Mouse (Mus musculus): ENCODE results near the gene Pias3. TPM values are rescaled to one million over a fixed set of nuclear protein-coding genes. Genes with fewer than 3 reads are reported as not detected.

Pias3 gene
- total RNA-seq, 1 experiment: 14.6 TPM

DNA sequence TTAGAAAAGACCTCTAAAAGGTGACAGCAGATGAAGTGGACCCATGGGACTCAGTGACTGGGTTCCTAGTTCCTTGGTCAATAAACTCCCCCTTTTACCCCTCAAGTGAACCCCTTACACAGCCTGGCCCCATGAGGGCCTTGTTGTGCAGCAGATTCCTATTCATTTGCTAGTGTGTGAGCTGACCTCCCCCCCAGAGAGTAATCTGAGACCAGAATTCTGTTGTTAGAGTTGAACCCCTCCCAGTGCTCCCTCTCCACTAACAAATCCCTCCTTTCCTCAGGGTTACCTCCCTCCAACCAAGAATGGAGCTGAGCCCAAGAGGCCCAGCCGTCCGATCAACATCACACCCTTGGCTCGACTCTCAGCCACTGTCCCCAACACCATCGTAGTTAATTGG, 4.8 kb downstream of the Pias3 start:
- Histone ChIP-seq H3K36me3 (ENCODE audit: control insufficient read depth, insufficient read depth, low read length, poor library complexity, severe bottlenecking) (peaks cover 33% of the 10 kb centered on the region), H3K9me3 (ENCODE audit: control insufficient read depth, insufficient read depth, low read depth, low read length) (no peaks in the 10 kb centered on the region), H3K4me1 (ENCODE audit: control insufficient read depth in 2 of 2, insufficient read depth in 2 of 2, low read length in 2 of 2, poor library complexity in 1 of 2) (peaks cover 8 to 42% of the 10 kb centered on the region in 2 experiments; a peak in 3 of 4 replicates), H3K4me3 (ENCODE audit: insufficient read depth in 1 of 2, low read depth in 1 of 2, low read length in 2 of 2, poor library complexity in 1 of 2, severe bottlenecking in 1 of 2) (peak overlapping the region; percentile 22 to 29; a peak in 2 of 4 replicates), H3K27ac (ENCODE audit: insufficient read depth, low read depth, low read length, poor library complexity, severe bottlenecking) (0 out of 2 replicates have a peak overlapping the region, but pooled peaks have one; percentile 36), H3K9ac (ENCODE audit: insufficient read depth, low read depth, low read length, poor library complexity, severe bottlenecking) (no peak overlapping the region)
- in situ Hi-C loops (cut with MboI; ENCODE audit: low sequenced_read_pairs in 2 of 2, unreplicated experiment in 2 of 2): no loop called here
- TF ChIP-seq MAFK (IDR thresholded peaks at IDR 0.05; ENCODE audit: insufficient read depth, low read depth, low read length) (no peak), ZNF384 (IDR thresholded peaks at IDR 0.05; ENCODE audit: low read depth, low read length) (no peak), CHD2 (IDR thresholded peaks at IDR 0.05; ENCODE audit: low read depth, low read length) (no peak), ZC3H11A (IDR thresholded peaks at IDR 0.05; ENCODE audit: borderline replicate concordance, low read depth, low read length) (no peak), HCFC1 (IDR thresholded peaks at IDR 0.05; ENCODE audit: borderline replicate concordance, insufficient read depth, low read length) (no peak)
- no peak for DNase-seq (ENCODE audit: low read depth, low spot score)

DNA sequence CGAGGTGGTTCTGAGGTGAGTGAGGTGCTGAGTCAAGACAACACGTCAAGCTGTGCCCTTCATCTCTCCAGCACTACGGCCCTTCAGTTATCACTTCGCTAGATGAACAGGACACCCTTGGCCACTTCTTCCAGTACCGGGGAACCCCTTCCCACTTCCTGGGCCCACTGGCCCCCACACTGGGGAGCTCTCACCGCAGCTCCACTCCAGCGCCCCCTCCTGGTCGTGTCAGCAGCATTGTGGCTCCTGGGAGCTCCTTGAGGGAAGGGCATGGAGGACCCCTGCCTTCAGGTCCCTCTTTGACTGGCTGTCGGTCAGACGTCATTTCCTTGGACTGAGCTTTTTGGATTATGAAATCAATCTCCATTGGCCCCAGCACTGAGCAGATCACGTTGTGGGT, 8.6 kb downstream of the Pias3 start:
- TF ChIP-seq HCFC1 (IDR thresholded peaks at IDR 0.05; ENCODE audit: borderline replicate concordance, insufficient read depth, low read length) (no peak), MAFK (IDR thresholded peaks at IDR 0.05; ENCODE audit: insufficient read depth, low read depth, low read length) (0 out of 2 replicates have a peak, but pooled peaks have one; percentile 4)
- H3K36me3 ChIP-seq (ENCODE audit: control insufficient read depth, insufficient read depth, low read length, poor library complexity, severe bottlenecking): peaks cover 33% of the 10 kb centered on the region
- in situ Hi-C loops (cut with MboI; ENCODE audit: low sequenced_read_pairs in 2 of 2, unreplicated experiment in 2 of 2): loop anchor here in 1 of 2 experiments (5.0 kb wide), 1 partner anchor 37 kb away; no protein-coding TSS in a partner anchor
- H3K9ac ChIP-seq (ENCODE audit: insufficient read depth, low read depth, low read length, poor library complexity, severe bottlenecking): no peak overlapping the region
- no peak overlapping the region for H3K27ac ChIP-seq (ENCODE audit: insufficient read depth, low read depth, low read length, poor library complexity, severe bottlenecking)
- DNase-seq (ENCODE audit: low read depth, low spot score): no peak
- peaks cover 0 to 34% of the 10 kb centered on the region in 2 experiments; a peak in 2 of 4 replicates for H3K4me1 ChIP-seq (ENCODE audit: control insufficient read depth in 2 of 2, insufficient read depth in 2 of 2, low read length in 2 of 2, poor library complexity in 1 of 2)
- H3K9me3 ChIP-seq (ENCODE audit: control insufficient read depth, insufficient read depth, low read depth, low read length): no peaks in the 10 kb centered on the region
- no peak overlapping the region for H3K4me3 ChIP-seq (ENCODE audit: insufficient read depth in 1 of 2, low read depth in 1 of 2, low read length in 2 of 2, poor library complexity in 1 of 2, severe bottlenecking in 1 of 2)

DNA sequence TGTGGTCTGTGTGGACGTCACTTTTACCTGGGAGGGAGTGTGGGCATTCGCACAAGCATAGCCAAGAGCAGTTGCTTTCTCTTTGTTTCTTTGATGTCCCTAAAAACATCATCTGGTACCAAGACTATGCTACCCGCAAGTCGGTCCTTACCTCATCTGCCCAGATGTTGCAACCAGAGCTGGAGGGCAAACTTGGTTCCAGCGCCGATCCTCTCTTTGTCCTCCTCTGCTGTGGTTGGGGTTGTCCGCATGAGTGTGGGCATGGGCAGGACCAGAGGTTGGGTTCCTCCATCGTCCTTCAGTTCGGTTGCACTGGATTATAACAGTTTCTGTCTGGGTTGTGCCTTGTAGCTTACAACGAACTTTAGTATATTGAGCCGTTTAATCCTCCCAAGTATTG, 10.0 kb downstream of the Pias3 start:
- Histone ChIP-seq H3K9ac (ENCODE audit: insufficient read depth, low read depth, low read length, poor library complexity, severe bottlenecking) (no peak overlapping the region), H3K4me1 (ENCODE audit: control insufficient read depth in 2 of 2, insufficient read depth in 2 of 2, low read length in 2 of 2, poor library complexity in 1 of 2) (peaks cover 0 to 30% of the 10 kb centered on the region in 2 experiments; a peak in 2 of 4 replicates), H3K4me3 (ENCODE audit: insufficient read depth in 1 of 2, low read depth in 1 of 2, low read length in 2 of 2, poor library complexity in 1 of 2, severe bottlenecking in 1 of 2) (no peak overlapping the region), H3K27ac (ENCODE audit: insufficient read depth, low read depth, low read length, poor library complexity, severe bottlenecking) (no peak overlapping the region), H3K9me3 (ENCODE audit: control insufficient read depth, insufficient read depth, low read depth, low read length) (no peaks in the 10 kb centered on the region), H3K36me3 (ENCODE audit: control insufficient read depth, insufficient read depth, low read length, poor library complexity, severe bottlenecking) (peaks cover 35% of the 10 kb centered on the region)
- no peak for TF ChIP-seq MAFK (IDR thresholded peaks at IDR 0.05; ENCODE audit: insufficient read depth, low read depth, low read length)
- no peak for TF ChIP-seq ZC3H11A (IDR thresholded peaks at IDR 0.05; ENCODE audit: borderline replicate concordance, low read depth, low read length)
- no peak for TF ChIP-seq CHD2 (IDR thresholded peaks at IDR 0.05; ENCODE audit: low read depth, low read length)
- no peak for TF ChIP-seq ZNF384 (IDR thresholded peaks at IDR 0.05; ENCODE audit: low read depth, low read length)
- TF ChIP-seq HCFC1 (IDR thresholded peaks at IDR 0.05; ENCODE audit: borderline replicate concordance, insufficient read depth, low read length): no peak
- no peak for DNase-seq (ENCODE audit: low read depth, low spot score)
- in situ Hi-C loops (cut with MboI; ENCODE audit: low sequenced_read_pairs in 2 of 2, unreplicated experiment in 2 of 2): loop anchor here in 1 of 2 experiments (5.0 kb wide), 1 partner anchor 39 kb away; no protein-coding TSS in a partner anchor

DNA sequence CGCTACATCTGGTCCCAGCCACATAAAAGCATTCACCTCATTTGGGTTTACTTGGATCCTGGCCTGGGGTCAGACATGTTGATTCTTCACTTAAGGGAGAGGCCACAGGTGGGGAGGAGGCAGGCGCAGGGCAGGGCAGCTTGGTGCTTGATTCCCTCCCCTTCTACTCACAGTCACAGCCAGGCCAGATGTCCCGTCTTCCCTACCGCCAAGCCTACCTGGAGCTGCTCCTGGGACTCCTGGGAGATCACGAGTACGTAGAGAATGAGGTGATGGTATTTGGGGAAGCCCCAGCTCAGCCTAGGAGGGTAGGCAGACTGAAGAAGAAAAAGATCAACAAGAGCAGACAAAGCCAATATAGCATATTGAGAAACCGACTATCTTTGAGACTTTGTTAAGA, 10.8 kb downstream of the Pias3 start:
- Histone ChIP-seq H3K9ac (ENCODE audit: insufficient read depth, low read depth, low read length, poor library complexity, severe bottlenecking) (no peak overlapping the region), H3K36me3 (ENCODE audit: control insufficient read depth, insufficient read depth, low read length, poor library complexity, severe bottlenecking) (peaks cover 36% of the 10 kb centered on the region), H3K9me3 (ENCODE audit: control insufficient read depth, insufficient read depth, low read depth, low read length) (no peaks in the 10 kb centered on the region), H3K4me1 (ENCODE audit: control insufficient read depth in 2 of 2, insufficient read depth in 2 of 2, low read length in 2 of 2, poor library complexity in 1 of 2) (peaks cover 0 to 23% of the 10 kb centered on the region in 2 experiments; a peak in 1 of 4 replicates), H3K4me3 (ENCODE audit: insufficient read depth in 1 of 2, low read depth in 1 of 2, low read length in 2 of 2, poor library complexity in 1 of 2, severe bottlenecking in 1 of 2) (no peak overlapping the region), H3K27ac (ENCODE audit: insufficient read depth, low read depth, low read length, poor library complexity, severe bottlenecking) (no peak overlapping the region)
- DNase-seq (ENCODE audit: low read depth, low spot score): no peak
- in situ Hi-C loops (cut with MboI; ENCODE audit: low sequenced_read_pairs in 2 of 2, unreplicated experiment in 2 of 2): loop anchor here in 1 of 2 experiments (5.0 kb wide), 1 partner anchor 40 kb away; no protein-coding TSS in a partner anchor
- TF ChIP-seq CHD2 (IDR thresholded peaks at IDR 0.05; ENCODE audit: low read depth, low read length) (no peak), ZC3H11A (IDR thresholded peaks at IDR 0.05; ENCODE audit: borderline replicate concordance, low read depth, low read length) (no peak), ZNF384 (IDR thresholded peaks at IDR 0.05; ENCODE audit: low read depth, low read length) (no peak), MAFK (IDR thresholded peaks at IDR 0.05; ENCODE audit: insufficient read depth, low read depth, low read length) (no peak), HCFC1 (IDR thresholded peaks at IDR 0.05; ENCODE audit: borderline replicate concordance, insufficient read depth, low read length) (no peak)
